Mouse (Mus musculus): Measurements from ENCODE around the gene Epb41l2.

Epb41l2 gene

GRCm38 (mm10) chr10:25365708-25366107, 6.1 kb downstream of the Epb41l2 start:
- no peak for DNase-seq

- no peak for DNase-seq
Measured at GRCm38 (mm10) chr10:25366691-25367090, 7.1 kb downstream of the Epb41l2 start.

GRCm38 (mm10) chr10:25368928-25369327, 9.3 kb downstream of the Epb41l2 start:
- no peak for DNase-seq

- DNase-seq = no peak
Measured at GRCm38 (mm10) chr10:25369691-25370090, 10.1 kb downstream of the Epb41l2 start.

GRCm38 (mm10) chr10:25371336-25371735, 11.7 kb downstream of the Epb41l2 start:
- no peak for DNase-seq

GRCm38 (mm10) chr10:25371915-25372371, 12.3 kb downstream of the Epb41l2 start:
- no peak for DNase-seq

- DNase-seq = no peak
Measured at GRCm38 (mm10) chr10:25372510-25373148, 13.0 kb downstream of the Epb41l2 start.

- DNase-seq = no peak
Measured at GRCm38 (mm10) chr10:25375036-25375435, 15.4 kb downstream of the Epb41l2 start.

- no peak for DNase-seq
Measured at GRCm38 (mm10) chr10:25380746-25381481, 21.3 kb downstream of the Epb41l2 start.

GRCm38 (mm10) chr10:25381951-25382350, 22.4 kb downstream of the Epb41l2 start:
- DNase-seq = no peak

- DNase-seq = no peak
Measured at GRCm38 (mm10) chr10:25383171-25383570, 23.6 kb downstream of the Epb41l2 start.

GRCm38 (mm10) chr10:25384391-25384790, 24.8 kb downstream of the Epb41l2 start:
- DNase-seq = no peak

- DNase-seq = no peak
Measured at GRCm38 (mm10) chr10:25385811-25386580, 26.4 kb downstream of the Epb41l2 start.

GRCm38 (mm10) chr10:25386868-25387267, 27.3 kb downstream of the Epb41l2 start:
- DNase-seq = no peak

GRCm38 (mm10) chr10:25387268-25387667, 27.7 kb downstream of the Epb41l2 start:
- DNase-seq = no peak

- DNase-seq = no peak
Measured at GRCm38 (mm10) chr10:25392786-25393185, 33.2 kb downstream of the Epb41l2 start.

- DNase-seq = no peak
Measured at GRCm38 (mm10) chr10:25393721-25394120, 34.1 kb downstream of the Epb41l2 start.

GRCm38 (mm10) chr10:25395236-25395886, 35.8 kb downstream of the Epb41l2 start:
- DNase-seq = no peak

GRCm38 (mm10) chr10:25396859-25397258, 37.3 kb downstream of the Epb41l2 start:
- no peak for DNase-seq

GRCm38 (mm10) chr10:25397767-25398690, 38.4 kb downstream of the Epb41l2 start:
- no peak for DNase-seq

GRCm38 (mm10) chr10:25399016-25399415, 39.4 kb downstream of the Epb41l2 start:
- no peak for DNase-seq

- no peak for DNase-seq
Measured at GRCm38 (mm10) chr10:25400076-25400475, 40.5 kb downstream of the Epb41l2 start.
